Mouse (Mus musculus) effector memory CD4-positive, alpha-beta T cell, adult 5 months (primary cell): ENCODE results near the gene Cphx2. TPM values are rescaled to one million over a fixed set of nuclear protein-coding genes. Genes with fewer than 3 reads are reported as not detected.

Experiments
- polyA plus RNA-seq: library from polyadenylated mRNA; unstranded; fragments of 100-300 nt; shearing (Covaris generic); gene quantifications from one replicate; pipeline ENCODE4 v1.2.1, GENCODE M21; 2017

Cphx2 gene
- not detected for polyA plus RNA-seq

DNA sequence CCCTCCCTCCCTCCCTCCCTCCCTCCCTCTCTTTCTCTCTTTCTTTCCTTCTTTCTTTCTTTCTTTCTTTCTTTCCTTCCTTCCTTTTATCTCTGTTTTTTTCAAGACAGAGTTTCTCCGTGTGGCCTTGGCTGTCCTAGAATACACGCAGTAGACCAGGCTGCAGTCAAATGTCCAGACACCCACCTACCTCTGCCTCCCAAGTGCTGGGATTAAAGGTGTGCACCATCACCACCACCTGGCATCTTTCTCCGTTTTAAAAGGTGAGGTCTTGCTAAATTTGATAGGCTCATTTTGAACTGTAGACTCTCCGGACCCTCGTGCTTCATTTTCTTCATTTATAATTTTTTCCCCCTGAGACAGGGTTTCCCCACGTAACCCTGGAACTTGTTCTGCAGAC lies at the start of gene Cphx2:
Gene Cphx2 (plus strand): TSS at position 301 of the 400 bp plus-strand sequence.

GRCm38 (mm10) chr14:26042611-26043010 lies 38.7 kb upstream of the Cphx2 start, which contains the start of gene Gm9780:
Gene Gm9780, minus strand, starts transcription at chr14:26042711.

GRCm38 (mm10) chr14:26067325-26067633 lies 14.0 kb upstream of the Cphx2 start, which contains the start of gene Tmem254c:
Gene Tmem254c, minus strand, starts transcription at chr14:26067355.

GRCm38 (mm10) chr14:26081997-26082396 lies 681 bp downstream of the Cphx2 start, which contains the start of gene Cphx3:
Gene Cphx3, plus strand, starts transcription at chr14:26082297.

GRCm38 (mm10) chr14:26118150-26118549 lies 36.8 kb downstream of the Cphx2 start, which contains the start of gene Duxbl2:
Gene Duxbl2, plus strand, starts transcription at chr14:26118349.

Other genes starting within 250 kb of the Cphx2 start
- 49.0 TPM for gene Anxa11, start 239.4 kb upstream of the Cphx2 start, polyA plus RNA-seq
- not detected for gene Plac9a, start 178.4 kb upstream of the Cphx2 start, polyA plus RNA-seq
- gene Tmem254a, start 153.8 kb upstream of the Cphx2 start, polyA plus RNA-seq = 0.96 TPM
- gene Cphx1, start 143.2 kb upstream of the Cphx2 start, polyA plus RNA-seq = not detected
- gene Duxbl1, start 102.9 kb upstream of the Cphx2 start, polyA plus RNA-seq = not detected
- not detected for gene Gm9780, start 38.8 kb upstream of the Cphx2 start, polyA plus RNA-seq
- gene Tmem254c, start 14.2 kb upstream of the Cphx2 start, polyA plus RNA-seq = 27.0 TPM
- not detected for gene Cphx3, start 781 bp downstream of the Cphx2 start, polyA plus RNA-seq
- gene Duxbl2, start 36.8 kb downstream of the Cphx2 start, polyA plus RNA-seq = not detected
- gene Plac9b, start 101.0 kb downstream of the Cphx2 start, polyA plus RNA-seq = not detected
- 3.7 TPM for gene Tmem254b, start 125.5 kb downstream of the Cphx2 start, polyA plus RNA-seq
- gene Duxbl3, start 176.4 kb downstream of the Cphx2 start, polyA plus RNA-seq = not detected